Mouse (Mus musculus) thymus, postnatal 25 days (tissue): ENCODE measurements around the gene Synj2bp.
"Not testable (repeated sequence)": the region's sequence is repeated elsewhere in the genome, so short reads cannot be mapped to it uniquely, and the experiment has no call there.

Experiments
- DNase-seq: peaks from one replicate; pipeline ENCODE4 v3.0.0; 2022

Gene Synj2bp

DNA sequence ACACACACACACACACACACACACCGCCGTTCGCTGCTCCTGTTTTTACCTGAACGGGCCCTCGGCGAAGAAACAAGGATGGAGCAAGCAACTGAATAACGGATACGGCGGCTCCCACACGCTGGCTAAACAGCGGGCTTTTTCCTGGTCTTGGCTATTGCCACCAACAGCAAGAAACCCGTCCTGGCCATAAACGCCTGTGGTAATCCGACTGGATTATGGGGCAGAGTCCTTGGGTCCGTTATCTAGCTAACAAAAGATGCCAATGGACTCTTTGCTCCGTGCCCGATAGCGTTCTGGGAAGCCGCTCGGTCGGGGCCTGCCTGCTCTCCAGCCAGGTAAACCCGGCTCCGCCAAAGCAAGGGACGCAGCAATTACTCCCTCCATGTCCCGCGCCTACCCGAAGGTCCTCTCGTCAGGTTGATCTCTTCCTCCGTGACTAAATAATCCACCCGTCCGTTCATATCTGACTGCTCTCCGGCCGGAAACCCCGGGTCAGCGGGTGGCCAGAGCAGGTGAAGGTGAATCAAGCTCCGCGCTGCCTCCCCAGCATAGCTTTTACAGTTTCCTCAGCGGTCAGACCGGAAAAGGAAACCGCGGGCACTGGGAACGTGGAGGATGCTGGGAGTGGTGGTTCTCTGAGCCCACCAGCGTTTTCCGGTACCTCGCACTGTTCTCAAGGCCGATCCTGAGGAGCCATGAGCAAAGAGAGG, at the start of gene Synj2bp, which contains the start of gene Gm20498:
Gene Synj2bp (minus strand): TSS at position 596 of the 713 bp plus-strand sequence.
Gene Gm20498 (minus strand): TSS at position 590 of the 713 bp plus-strand sequence.
- DNase-seq, result peak; percentile 88

- no peak for DNase-seq
Observed at GRCm38 (mm10) chr12:81568374-81568773, 35.7 kb upstream of the Synj2bp start, which contains the start of gene Adam21. Gene Adam21, minus strand, starts transcription at chr12:81568474.

- no peak for DNase-seq
Observed at GRCm38 (mm10) chr12:81567931-81568330, 35.2 kb upstream of the Synj2bp start.

DNA sequence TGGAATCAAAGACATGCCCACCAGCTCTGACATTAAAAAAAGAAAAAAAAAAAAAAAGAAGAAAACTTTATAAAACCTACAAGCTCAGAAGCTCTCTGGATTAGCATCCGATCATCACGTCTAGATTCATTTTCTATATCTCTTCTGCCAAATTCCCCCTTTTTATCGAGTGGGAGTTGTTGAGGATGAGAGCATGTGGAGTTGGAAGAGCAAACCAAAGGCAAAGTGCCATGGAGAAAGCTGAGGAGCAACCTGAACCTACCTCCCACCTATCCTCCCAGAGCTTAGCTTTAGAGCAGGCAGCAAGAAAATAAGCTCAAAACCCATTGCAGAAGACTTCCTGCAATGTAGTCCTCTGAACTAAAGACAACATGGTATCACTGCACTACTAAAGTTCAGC, 31.5 kb upstream of the Synj2bp start:
- no peak for DNase-seq

GRCm38 (mm10) chr12:81549286-81549685, 16.6 kb upstream of the Synj2bp start:
- DNase-seq, result no peak

DNA sequence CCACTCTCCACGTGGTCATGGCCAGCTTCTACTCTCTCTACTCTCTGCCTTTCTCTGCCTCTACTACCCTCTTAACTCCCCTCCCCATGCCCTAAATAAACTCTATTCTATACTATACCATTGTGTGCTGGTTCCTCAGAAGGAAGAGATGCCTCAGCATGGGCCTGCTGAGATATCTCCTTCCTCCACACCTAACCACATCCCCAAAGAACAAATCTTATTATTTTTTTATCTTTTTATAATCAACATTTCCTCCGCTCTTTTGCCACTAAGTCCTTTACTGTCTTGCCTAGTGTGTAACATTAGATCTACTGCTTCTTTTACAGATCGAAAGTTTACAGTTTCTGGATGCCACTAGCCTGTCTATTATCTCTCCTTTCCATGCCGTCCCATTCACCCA, 14.5 kb upstream of the Synj2bp start:
- no peak for DNase-seq

DNA sequence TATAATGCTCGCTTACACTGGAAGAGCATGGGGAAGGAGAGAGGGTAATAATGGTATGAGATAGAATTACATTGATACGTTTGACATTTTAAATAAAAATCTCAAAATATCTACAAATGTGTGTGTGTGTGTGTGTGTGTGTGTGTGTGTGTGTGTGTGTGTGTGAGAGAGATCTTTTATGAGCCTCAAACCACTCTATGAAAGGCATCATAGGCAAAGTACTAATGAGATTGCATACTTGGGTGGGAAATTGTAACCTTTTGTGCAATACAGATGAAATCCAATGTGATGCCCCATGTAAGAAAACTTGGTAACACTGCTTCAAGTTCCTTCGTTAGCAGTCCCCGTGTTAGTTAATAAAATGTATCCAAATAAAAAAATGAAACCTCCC, 313 bp upstream of the Synj2bp start:
- DNase-seq, result no peak

GRCm38 (mm10) chr12:81530587-81530986, 2.1 kb downstream of the Synj2bp start:
- DNase-seq, result not testable (repeated sequence)

GRCm38 (mm10) chr12:81496906-81497305, 35.8 kb downstream of the Synj2bp start:
- not testable (repeated sequence) for DNase-seq

- no peak for DNase-seq
Observed at GRCm38 (mm10) chr12:81490491-81490890, 42.2 kb downstream of the Synj2bp start.

DNA sequence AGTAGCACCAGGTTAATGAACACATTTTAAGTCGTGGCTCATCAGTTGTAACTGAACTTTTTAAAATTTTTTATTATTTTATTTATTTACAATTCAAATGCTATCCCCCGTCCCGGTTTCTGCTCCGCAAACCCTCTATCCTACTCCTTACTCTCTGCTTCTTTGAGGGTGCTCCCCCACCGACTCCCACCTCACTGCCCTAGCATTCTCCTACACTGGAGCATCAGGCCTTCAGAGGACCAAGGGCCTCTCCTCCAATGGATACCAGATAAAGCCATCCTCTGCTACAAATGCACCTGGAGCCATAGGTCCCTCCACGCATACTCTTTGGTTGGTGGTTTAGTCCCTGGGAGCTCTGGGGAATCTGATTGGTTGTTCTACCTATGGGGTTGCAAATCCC, 47.4 kb downstream of the Synj2bp start:
- peak; percentile 4 for DNase-seq

DNA sequence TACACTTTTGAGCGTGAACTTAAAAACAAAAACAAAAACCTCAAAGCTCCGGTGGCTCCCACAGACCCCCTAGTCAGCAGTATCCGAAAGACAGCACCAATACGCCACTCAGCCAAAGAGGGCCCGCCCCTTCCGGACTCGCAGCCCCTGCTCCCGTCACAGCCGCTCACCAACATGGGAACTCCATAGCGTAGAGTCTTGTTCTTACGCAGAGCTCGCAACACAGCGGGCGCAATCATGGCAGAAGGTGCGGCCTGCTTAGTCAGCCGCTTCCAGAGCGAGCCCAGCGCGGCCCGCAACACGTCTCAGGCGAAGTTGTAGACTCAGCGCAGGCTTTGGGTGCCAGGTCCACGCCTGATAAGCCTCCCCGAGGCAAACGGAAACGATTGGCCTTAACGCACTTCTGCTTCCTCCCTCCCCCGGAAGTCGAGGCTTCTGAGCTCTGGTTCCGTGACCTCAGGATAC, 48.0 kb downstream of the Synj2bp start, which contains the start of gene Cox16:
Gene Cox16 (minus strand): TSS at position 401 of the 465 bp plus-strand sequence.
- peak; percentile 90 for DNase-seq

- DNase-seq, result no peak
Observed at GRCm38 (mm10) chr12:81484212-81484611, 48.5 kb downstream of the Synj2bp start.

DNA sequence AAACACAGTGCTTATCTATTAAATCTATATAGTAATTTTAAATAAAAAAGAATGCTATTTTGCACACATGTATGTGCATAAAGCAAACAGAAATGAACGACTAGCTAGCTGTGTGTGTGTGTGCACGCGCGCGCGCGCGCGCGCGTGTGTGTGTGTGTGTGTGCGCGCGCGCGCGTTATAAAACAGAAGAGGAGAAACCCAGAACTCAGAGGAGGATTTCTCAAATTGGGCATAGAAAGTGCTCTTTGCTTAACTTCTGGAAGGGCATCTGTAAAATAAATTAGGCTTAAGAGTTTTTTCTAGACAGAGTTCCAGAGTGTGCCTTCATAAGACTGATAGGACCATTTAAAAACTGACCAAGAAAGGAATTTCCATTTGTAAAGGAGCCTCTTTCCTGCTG, 49.1 kb downstream of the Synj2bp start:
- no peak for DNase-seq

DNA sequence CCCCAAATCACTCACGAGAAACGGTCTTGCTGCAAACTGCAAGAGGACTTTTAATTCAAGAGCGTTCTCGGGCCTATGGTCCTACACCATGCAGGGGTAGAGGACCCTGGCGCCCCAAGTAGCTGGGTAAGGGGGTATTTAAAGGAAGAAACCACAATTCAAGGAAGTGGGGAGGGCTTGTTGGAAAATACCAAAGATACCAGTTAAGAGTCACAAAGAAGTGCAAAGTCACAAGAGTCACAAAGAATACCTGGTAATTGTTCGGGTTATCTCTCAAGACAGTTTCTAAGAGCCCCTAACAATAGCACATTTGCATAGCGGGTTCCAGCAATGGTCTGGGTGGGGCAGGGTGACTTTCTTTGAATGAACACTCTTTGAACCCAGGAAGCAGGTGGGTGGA, 73.7 kb downstream of the Synj2bp start:
- DNase-seq, result not testable (repeated sequence)
